Mouse (Mus musculus) right cerebral cortex, postnatal 4 days (tissue): Measurements from ENCODE around the gene Rnf181.

ENCODE experiments used
- DNase-seq: peaks from one replicate; pipeline ENCODE4 v3.0.0-alpha.2; 2022

The Rnf181 gene

DNA sequence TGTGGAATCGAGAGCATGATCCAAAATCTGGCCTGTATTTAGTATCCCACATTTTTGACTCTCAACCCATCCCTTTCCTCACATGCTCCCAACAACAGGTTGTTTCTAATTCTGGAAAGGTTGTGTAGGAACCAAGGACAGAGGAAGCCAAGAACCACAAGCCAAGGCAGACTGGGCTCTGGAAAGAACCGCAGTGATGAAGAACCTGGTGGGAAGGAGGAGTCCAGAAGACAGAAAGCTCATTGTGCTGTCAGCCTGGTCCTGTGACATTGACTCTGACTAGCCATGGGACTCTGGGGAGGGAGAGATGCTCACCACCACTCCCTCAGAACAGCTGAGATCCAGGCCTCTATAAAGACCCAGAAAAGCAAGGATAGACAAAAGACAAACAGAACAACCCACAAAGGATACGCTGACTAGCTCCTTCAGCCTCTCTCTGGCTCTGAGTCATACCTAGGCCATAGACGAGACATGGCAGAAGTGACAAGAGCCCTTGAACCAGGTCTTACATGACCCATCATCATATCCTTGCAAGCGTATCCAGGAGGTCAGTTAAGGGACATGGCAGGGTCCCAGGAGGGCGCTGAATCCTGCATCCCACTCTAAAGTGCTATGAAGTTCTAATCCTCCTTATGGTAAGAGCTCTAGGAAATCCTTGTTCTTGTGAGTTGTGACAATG, 16.5 kb upstream of the Rnf181 start:
- no peak for DNase-seq

DNA sequence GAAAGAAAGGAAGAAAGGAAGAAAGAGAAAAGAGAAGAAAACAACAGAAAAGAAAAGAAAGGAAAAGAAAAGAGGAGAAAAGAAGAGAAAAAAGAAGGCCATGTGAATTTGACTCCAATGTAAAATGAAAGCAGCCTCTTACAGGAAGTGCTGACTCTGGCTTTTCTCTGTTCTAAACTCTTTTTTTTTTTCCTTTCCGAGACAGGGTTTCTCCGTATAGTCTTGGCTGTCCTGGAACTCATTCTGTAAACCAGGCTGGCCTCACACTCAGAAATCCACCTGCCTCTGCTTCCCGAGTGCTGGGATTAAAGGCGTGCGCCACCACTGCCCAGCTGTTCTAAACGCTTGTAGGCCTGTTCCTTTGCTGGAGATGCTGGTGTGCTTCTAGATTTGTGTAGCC, 15.7 kb upstream of the Rnf181 start:
- DNase-seq = no peak

DNA sequence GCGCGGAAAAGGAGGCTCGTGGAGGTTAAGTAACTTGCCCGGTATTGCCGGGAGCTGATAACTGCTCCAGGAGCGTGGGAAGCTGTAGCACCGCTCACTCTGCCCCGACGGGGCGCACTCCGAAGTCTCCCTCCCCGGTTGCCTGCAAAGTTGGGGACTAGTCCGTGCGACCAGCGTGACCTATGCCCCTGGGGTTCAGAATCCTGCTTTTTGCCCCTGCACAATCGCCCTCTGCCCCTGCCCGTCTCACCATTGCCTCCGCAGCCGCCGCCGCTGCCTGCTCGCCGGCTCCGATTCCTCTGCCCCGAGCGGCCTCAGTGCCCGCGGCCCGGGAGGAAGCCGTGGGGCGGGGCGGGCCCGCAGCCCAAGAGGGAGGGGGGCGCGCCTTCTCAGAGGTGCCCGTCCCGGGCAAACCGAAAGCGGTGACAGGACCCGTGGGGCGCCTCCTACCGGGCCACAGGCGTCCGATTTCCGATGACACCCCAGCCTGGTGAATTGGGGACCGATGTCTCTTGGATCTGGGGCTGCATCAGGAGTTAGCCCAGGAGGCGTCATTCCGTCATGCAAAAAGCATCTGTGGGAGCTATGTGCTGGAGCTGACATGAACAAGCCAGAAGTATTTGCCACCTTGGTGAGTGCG, 13.5 kb upstream of the Rnf181 start, which contains the start of gene Vamp5:
Vamp5 (minus strand) TSS at position 338 of the 640 bp plus-strand sequence.
- no peak for DNase-seq

DNA sequence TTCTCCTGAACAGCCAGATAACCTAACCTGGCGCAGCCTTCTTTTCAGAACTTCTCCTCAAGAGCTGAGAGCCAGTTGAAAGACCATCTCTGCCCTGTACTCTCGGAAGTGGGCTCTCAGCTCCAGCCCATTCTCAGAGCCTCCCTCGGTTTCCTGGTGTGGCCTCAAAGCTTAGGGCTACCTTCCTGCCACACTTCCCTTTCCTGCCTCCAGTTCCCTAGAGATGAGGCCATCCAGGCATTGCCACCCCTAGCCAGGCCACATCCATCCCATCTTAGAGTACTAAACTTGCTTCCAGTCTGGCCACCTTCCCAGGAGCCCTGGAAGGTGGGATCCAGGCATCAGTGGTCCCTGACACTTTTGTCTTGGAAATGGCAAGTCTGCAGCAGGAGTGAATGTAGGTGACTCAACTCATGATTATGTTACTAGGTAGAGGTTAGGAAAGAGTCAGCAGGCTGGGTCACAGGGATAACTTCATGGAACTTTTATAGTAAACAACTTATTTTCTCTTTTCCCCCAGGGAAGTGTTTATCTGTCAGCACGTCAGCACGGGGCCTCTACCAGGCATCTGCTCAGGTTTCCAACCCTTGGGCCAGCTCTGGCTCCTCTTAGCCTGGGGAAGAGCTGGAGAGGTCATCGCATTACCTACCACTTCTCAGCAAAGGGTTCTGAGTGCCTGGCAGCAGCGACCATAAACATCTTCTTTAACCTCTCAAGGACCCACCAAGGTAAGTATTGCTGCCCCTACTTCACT, 12.8 kb upstream of the Rnf181 start:
- DNase-seq = no peak

DNA sequence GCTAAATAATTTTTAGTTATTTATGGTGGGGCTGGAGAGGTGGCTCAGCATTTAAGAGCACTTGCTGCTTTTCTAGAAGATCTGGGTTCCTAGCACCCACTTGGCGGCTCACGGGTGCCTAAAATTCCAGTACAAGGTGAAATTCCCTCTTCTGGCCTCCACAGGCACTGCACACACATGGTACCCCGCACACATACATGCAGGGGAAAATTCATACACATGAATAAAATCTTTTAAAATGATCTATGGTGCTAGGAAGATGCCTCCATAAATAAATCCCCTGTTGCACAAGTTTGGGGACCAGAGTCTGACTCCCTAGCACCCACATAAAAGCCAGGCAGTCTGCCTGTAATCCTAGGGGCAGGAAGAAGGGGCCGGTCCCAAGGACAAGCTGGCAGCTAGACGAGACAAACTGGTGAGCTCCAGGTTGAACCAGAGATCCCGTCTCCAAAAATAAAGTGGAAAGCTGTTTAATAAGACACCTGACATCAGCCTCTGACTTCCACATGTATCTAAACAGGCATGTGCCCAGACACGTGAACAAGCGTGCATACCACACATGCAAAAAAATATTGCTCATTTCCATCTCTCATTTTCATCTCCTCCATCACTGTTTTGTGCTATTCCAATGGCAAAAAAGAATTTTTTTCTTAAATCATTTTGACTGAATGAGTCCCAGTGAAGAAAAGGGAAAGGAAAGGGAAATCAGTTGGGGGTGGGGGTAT, 11.9 kb upstream of the Rnf181 start:
- no peak for DNase-seq

DNA sequence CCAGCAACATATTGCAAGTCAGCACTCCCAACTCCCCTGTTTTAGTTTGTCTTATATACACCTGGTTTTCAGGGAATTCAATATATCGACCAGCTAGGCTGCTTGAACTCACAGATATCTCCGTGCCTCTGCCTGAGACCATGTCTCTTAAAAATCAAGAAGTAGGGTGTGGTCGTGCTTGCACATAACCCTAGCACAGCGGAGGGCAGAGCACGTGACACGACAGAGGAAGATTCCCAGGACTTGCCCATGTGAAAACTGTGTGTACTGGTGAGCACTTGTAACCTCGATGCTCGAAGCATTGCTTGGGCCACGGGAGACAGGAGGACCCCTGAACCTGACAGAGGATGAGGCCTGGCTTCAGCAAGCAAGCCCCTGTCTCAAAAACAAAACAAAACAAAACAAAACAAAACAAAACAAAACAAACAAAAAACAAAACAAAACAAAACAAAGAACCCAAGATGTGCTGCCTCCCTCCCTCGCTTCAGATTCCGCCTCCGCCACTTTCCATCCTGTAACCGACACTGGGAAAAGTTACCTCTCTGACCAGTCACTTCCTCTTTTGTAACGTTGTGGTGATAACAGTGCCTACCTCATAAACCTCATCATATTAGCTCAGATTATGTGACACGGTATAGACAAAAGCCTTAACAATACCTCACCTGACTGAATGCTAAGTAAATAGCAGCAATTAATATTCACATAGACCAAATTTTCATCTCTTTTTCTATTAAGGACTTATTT, 8.2 kb upstream of the Rnf181 start:
- DNase-seq = no peak

DNA sequence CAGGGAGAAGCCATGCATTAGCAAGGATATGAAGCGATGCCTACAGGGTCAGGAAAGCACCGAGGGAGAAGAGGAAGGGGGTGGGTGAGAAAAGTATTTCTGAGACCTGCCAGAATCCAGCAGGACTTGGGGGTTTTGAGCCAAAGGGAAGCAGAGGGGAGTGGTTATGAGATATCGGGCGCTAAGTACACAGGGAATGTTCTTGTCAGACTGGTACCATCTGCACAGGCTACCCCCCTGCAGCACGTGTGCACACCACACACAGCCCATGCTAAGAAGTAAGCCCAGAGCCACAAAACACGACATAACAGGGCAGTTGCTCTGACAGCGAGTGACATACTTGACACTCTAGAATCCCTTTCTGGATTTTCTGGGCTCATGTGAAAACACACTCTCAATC, 7.5 kb upstream of the Rnf181 start:
- no peak for DNase-seq

DNA sequence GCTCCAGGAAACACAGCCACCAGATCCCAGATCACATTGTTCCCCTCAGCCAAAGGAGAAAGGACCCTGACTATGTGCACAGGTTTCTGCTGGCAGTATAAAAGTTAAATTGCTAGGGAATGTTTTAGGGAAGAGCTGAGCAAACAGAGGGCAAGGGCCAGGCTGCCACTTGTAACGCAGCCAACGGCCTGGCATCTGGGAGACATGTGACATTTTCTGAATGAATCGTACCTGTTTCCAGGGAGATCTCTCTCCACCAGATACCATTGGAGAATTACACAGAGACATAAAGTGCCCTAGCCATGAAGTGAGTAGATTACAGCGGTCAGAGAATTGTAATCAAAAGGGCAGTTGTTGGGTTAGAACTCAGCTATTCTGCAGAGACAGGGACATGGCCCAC, 6.4 kb upstream of the Rnf181 start:
- no peak for DNase-seq

DNA sequence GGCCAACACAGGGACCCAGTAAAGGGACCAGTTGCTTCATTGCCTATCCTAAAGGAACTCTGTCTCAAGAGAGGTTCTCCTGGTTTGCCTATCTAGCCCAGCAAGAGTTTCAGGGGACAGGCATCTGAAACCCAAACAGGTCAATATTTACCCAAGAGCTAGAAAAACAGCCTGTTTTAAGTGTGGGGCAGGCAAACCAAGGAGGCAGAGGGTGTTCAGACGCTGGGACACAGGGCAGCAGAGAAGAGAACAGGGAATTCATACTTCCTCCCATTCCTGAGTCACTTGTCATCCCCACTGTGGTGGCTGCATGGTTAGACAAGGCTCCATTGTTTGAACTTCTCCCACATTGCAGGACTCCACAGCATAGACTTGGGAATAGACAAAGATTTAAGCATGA, 4.8 kb upstream of the Rnf181 start:
- DNase-seq = no peak

DNA sequence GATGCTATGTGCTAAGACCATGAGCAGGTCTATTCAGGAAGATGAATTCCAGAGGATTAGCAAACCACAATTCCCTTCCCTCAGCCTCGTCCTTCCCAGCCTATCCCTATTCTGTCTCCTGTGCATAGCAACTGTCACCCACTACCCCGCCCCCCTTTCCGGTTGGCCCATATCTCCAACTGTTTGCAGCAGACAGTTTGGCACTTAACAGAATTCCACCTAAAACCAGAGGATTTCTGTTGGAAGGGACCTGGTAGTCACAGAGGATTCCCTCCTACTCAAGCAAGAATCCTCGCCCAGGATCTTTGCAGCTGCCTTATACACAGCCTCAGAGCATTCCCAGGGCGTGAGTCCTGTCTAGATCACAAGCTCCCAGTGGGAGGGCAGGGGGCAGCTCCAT, 4.4 kb upstream of the Rnf181 start:
- DNase-seq = no peak

DNA sequence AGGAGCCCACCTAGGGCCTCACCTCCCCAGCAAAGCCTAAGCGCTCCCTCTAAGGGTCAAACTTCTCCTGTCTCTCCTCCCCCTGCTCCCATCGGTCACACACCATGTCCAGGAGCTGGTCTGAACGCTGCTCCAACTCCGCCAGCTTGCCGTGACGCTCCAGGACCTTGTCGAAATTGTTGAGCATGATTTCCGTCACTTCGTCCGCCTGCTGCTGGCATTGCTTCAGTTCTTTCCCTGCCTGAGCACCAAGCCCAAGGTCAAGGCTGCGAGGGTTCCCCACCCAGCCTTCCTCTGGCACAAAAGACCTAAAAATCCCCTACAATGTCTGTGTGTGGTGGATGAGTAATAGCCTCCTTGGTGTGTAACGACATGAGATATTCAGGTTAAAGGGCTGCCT, 3.3 kb upstream of the Rnf181 start:
- no peak for DNase-seq

DNA sequence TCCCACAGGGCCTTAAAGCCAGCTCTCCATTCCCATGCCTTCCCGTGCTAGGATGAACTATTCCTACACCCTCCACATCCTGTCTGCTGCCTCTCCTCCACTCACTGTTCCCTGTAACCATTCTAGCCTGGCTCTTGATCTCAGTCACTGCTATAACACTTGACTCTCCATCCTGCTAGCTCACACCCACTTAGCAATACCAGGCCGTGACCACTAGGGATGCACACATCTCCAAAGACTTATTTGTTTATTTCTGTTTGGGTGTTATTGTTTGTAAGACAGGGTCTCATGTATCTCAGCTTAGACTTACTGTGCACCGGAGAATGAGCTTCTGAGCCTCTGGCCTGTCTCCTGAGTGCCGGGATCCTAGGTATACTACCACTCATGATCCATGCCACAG, 2.8 kb upstream of the Rnf181 start:
- DNase-seq = no peak

DNA sequence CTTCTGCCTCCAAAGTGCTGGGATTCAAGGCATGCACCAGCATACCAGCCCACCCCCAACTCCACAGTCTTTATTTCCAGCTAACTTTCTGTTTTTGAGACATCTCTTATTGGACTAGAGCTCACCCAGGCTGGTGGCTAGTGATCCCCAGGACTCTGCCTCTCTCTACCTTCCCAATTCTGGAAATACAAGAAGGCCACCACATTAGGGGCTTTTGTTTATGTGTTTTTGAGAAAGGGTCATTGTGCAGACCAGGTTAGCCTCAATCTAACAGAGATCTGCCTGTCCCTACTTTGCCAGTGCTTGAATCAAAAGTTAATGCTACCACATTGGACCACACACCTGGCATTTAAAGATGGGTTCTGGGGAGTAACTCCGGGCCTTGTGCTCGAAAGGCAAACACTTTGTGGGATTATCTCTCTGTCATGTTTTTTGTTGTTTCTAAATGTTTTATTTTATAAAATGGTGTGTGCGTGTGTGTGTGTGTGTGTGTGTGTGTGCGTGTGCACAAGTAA, 761 bp upstream of the Rnf181 start:
- DNase-seq = no peak

DNA sequence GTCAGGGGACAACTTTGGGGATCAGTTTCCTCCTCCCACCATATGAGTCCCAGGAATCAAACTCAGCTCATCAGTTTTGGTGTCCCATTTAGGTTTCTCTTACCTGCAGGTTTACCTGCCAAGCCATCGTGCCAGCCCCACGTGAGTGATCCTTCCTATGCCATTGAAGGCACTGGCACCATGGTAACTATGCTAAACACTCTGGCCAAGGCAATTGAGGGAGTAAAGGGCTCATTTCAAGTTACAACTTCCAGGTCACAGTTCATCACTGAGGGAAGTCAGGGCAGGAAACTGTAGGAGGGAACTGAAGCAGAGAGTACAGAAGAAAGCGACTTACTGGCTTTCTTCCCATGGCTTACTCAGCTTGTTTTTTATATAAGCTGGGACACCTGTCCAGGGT, 452 bp downstream of the Rnf181 start:
- DNase-seq = no peak

DNA sequence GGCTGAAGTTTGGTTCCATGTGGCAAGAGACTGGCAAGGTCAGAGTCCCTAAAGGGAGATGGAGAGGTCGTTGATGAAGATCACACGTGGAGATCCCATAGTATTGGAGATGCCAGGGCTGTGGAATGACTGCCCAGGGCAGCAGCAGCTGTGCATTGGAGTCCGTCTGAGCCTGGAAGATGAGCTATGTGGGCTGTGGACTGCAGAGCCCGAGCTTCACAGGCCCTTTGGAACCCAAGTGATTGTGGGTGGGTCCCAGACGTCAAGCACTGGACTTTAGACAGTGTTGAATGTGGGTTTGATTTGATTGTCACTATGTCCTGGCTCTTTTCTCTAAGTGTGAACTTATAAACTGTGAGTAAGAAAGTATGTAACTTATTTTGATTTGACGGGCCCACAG, 1.8 kb downstream of the Rnf181 start:
- DNase-seq = no peak

DNA sequence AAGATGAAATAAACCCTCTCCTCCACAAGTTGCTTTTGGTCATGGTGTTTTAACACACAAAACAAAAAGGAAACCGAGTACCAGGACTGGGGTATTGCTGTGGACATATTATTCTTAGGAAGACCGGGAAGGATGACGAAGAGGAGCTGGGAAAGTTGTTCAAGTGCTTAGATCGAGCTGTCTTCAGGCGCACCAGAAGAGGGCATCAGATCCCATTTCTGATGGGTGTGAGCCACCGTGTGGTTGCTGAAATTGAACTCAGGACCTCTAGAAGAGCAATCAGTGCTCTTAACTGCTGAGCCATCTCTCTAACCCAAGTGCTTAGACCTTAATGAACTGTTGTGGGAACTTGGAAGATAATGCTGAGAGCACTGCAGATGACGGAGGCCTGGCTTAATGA, 2.7 kb downstream of the Rnf181 start:
- DNase-seq = no peak

DNA sequence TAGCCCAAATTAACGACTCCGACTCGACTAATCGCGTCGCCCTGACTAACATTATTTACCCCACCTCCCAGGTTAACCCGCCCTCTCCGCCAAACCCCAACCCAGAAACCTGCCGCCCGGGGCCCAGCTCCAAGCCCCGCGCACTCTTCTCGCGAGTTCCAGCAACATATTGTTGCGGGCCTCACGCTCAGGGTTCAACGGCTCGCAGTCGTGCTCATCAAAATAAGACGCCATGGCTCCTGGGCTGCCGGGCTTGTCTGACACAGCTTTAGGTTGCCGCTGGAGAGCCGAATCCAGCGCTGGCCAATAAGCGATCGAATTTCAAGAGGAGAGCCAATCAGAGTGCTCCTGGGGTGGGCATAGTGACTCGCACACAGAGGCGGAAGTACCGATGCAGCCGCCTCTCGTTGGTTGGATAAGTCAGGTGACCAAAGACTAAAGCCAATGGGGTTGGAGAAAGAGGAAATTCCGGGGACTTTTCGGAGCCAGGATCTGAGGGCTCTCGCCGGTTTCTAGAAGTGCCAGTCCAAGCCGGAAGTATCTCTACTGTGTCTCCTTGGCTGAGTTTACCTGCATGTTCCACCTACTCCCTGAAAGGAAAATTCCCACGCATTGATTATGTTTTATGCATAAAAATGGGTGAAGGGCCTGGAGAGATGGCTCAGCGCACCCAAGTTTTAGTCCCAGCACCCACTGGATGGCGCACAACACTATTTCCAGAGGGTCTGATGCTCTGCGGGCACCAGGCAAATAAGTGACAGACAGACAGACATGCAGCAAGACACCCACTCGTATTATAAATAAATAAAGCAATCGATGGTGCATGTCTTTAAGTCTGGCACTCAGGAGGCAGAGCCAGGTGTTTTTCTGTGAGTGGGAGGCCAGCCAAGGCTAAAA, 4.4 kb downstream of the Rnf181 start:
- DNase-seq = peak; percentile 86

DNA sequence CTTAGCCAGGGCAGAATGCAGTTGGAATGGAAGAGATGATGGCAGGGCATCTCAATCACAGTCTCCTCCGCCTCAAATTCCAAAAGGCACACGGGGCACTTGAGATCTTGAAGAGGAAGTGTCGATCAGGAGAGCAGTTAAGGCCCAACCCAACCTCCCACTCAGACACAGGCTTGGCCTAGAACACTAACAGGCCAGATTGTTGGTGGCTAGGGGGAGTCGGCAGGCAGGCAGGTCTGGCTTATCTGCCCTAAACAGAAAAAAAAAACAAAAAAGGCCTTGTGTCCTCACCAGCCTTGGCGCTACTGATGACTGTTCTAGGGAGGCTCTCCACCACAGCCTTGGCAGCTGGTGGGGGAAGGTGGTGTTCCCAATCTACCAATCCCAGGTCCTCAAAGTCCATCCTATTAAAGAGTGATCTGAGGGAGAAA, 5.6 kb downstream of the Rnf181 start:
- no peak for DNase-seq

DNA sequence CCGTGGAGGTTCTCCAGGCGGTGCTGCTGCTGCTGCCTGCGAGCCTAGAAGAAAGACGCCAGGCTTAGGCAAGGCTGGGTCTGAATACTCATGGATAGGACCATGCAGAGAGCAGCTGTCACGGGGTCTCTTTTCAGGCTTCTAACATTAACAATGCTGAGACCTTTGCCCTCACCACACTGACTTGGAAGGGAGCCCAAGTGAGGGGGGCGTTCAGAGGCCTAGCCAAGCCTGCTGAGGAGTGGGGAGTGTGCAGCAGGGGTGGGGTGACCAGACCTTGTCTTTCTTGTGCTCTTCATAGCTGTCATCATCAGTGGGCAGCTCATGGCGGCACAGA, 6.2 kb downstream of the Rnf181 start:
- DNase-seq = no peak

DNA sequence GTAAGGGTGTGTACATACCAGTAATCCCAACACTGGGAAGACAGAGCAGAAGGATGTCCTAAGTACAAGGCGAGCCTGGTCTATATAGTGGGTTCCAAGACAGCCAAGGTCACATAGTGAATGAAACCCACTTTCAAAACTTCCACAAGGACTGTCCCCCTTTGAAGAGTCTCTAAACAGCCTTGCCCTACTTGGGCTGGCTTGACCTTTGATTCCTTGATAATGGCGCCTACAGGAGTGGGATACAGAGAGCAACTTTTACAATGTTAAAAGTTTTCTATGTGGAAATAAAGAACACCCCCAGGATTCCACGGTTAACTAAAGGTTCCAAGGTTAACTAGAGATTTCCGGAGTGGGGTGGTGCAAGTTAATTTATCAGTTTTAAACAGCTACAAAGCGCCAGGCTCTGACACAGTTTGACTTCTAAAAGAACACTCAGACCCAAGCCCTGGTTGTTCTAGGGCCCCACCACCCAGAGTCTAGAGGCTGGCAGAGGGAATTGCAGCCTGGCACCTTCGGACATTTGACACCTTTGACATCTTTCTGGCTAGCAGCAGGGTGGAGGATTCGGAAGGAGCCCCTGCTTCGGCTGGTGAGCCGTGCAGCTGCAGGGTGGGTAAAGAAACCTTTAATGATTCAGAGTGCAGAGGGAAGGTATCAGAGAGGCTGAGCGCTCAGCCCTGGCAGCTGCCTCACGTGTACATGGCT, 6.7 kb downstream of the Rnf181 start:
- DNase-seq = no peak

DNA sequence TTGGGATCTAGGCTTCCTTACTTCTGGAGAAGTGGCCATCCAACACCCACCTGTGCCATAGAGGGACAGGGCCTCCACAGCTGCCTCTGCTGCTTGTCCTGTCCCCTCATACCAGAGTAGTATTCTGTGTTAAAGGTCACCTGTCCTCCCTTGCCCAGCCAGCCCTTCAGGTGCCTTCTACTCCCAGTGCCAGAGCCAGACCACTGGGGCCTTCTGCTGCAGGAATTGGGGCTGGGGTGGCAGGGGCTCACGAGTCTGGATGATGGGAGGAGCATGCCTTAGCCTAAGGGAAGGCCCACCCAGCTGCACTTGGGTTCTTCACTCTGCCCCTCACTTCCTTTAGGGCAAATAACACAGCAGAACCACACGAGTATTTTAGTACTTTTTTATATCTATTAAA, 7.4 kb downstream of the Rnf181 start:
- DNase-seq = no peak
